In the genomic region with DNA sequence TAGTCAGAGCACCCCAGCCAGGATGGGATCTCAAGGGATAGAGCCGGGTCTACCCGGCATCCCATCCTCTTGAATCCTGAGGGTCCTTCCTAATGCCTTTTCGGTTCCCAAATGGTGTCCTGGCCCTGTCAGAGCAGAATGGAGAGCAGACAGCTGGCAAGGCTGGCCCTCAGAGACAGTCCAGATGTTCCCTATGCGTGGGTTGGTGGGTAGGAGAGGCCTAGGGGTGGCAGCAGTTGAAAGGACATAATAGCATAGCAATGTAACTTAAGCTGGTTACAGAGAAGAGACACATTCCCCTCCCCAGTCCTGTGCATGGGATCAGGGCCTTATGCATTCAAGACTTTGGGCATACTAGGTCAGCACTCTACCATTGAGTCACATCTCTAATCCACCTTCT, we compare ENCODE assay signal across 23 mouse cellular contexts. TPM values are rescaled to one million over a fixed set of nuclear protein-coding genes. Genes with fewer than 3 reads are reported as not detected.
DNase-seq lines count a peak whose midpoint lies in the region; ATAC-seq lines count a peak whose summit lies in the region.
"Had no signal": no experiment of that assay in that cellular context is flagged by ENCODE, and none has a peak within 500 bp of the region (broad histone marks: within the 10 kb centered on the region; RNA-seq: fewer than 3 reads in every experiment).

No protein-coding gene starts in this region.

- H3K4me3 ChIP-seq in heart, embryonic 10.5 days = no peak overlapping the region
- H3K4me3 ChIP-seq in heart, embryonic 11.5 days (ENCODE audit: low read depth, low read length) = no peak overlapping the region
- H3K4me3 ChIP-seq in kidney, embryonic 14.5 days (ENCODE audit: low read length) = no peak overlapping the region
- no peak overlapping the region for H3K4me3 ChIP-seq in hindbrain, embryonic 13.5 days
- H3K4me3 ChIP-seq in hindbrain, embryonic 16.5 days (ENCODE audit: low read length) = no peak overlapping the region
- H3K4me3 ChIP-seq: forebrain, embryonic 15.5 days; liver, embryonic 15.5 days; lung, embryonic 15.5 days had no signal

- H3K9me3 ChIP-seq in heart, embryonic 10.5 days = no peaks in the 10 kb centered on the region
- H3K9me3 ChIP-seq in heart, embryonic 11.5 days (replicated peaks; ENCODE audit: control insufficient read depth, low read length) = no peaks in the 10 kb centered on the region
- no peaks in the 10 kb centered on the region for H3K9me3 ChIP-seq in kidney, embryonic 14.5 days (ENCODE audit: control insufficient read depth, low read length)
- no peaks in the 10 kb centered on the region for H3K9me3 ChIP-seq in hindbrain, embryonic 13.5 days
- H3K9me3 ChIP-seq in hindbrain, embryonic 16.5 days (ENCODE audit: control insufficient read depth, low read length) = no peaks in the 10 kb centered on the region
- H3K9me3 ChIP-seq: forebrain, embryonic 15.5 days; G1E; liver, embryonic 15.5 days; lung, embryonic 15.5 days had no signal

- ATAC-seq in heart, embryonic 11.5 days (replicated peaks; ENCODE audit: insufficient number of reproducible peaks, low FRiP score, low TSS enrichment) = no peak
- ATAC-seq in kidney, embryonic 14.5 days (ENCODE audit: low FRiP score, low TSS enrichment) = peak; percentile 34; the same call in 1 of the 2 replicates
- 0 out of 2 replicates have a peak, but pooled peaks have one; percentile 9 for ATAC-seq in hindbrain, embryonic 13.5 days (ENCODE audit: low FRiP score)
- ATAC-seq in hindbrain, embryonic 16.5 days = no peak
- ATAC-seq: Patski had no signal

- H3K36me3 ChIP-seq in heart, embryonic 10.5 days = peaks cover 43% of the 10 kb centered on the region
- H3K36me3 ChIP-seq in heart, embryonic 11.5 days (ENCODE audit: control insufficient read depth, insufficient read depth, low read length) = peaks cover 4% of the 10 kb centered on the region; the same call in 1 of the 2 replicates
- H3K36me3 ChIP-seq in kidney, embryonic 14.5 days (ENCODE audit: control insufficient read depth, insufficient read depth, low read length) = 0 out of 2 replicates have a peak, but pooled peaks cover 2% of the 10 kb centered on the region
- peaks cover 79% of the 10 kb centered on the region for H3K36me3 ChIP-seq in hindbrain, embryonic 13.5 days
- peaks cover 6% of the 10 kb centered on the region for H3K36me3 ChIP-seq in hindbrain, embryonic 16.5 days (ENCODE audit: control insufficient read depth, insufficient read depth, low read length)
- H3K36me3 ChIP-seq: G1E; liver, embryonic 15.5 days had no signal

- H3K4me2 ChIP-seq in heart, embryonic 11.5 days = no peak overlapping the region
- no peak overlapping the region for H3K4me2 ChIP-seq in kidney, embryonic 14.5 days (replicated peaks; ENCODE audit: low read depth, low read length)
- H3K4me2 ChIP-seq in hindbrain, embryonic 13.5 days = no peak overlapping the region
- H3K4me2 ChIP-seq in hindbrain, embryonic 16.5 days (ENCODE audit: low read length) = no peak overlapping the region
- H3K4me2 ChIP-seq: forebrain, embryonic 15.5 days; liver, embryonic 15.5 days; lung, embryonic 15.5 days had no signal

- H3K27ac ChIP-seq in heart, embryonic 10.5 days = 0 out of 2 replicates have a peak overlapping the region, but pooled peaks have one; percentile 48
- H3K27ac ChIP-seq in heart, embryonic 11.5 days (ENCODE audit: low read depth, low read length) = no peak overlapping the region
- H3K27ac ChIP-seq in kidney, embryonic 14.5 days (ENCODE audit: low read depth, low read length) = no peak overlapping the region
- H3K27ac ChIP-seq in hindbrain, embryonic 13.5 days = peak overlapping the region; percentile 44; the same call in 1 of the 2 replicates
- H3K27ac ChIP-seq in hindbrain, embryonic 16.5 days (ENCODE audit: low read depth, low read length) = no peak overlapping the region; the same call in 1 of the 2 replicates
- H3K27ac ChIP-seq: forebrain, embryonic 15.5 days; liver, embryonic 15.5 days; lung, embryonic 15.5 days had no signal

- no peaks in the 10 kb centered on the region for H3K27me3 ChIP-seq in heart, embryonic 10.5 days (ENCODE audit: insufficient read depth, poor library complexity, severe bottlenecking)
- no peaks in the 10 kb centered on the region for H3K27me3 ChIP-seq in heart, embryonic 11.5 days (ENCODE audit: control insufficient read depth, insufficient read depth, low read length)
- no peaks in the 10 kb centered on the region for H3K27me3 ChIP-seq in kidney, embryonic 14.5 days (ENCODE audit: control insufficient read depth, insufficient read depth, low read length)
- H3K27me3 ChIP-seq in hindbrain, embryonic 13.5 days = no peaks in the 10 kb centered on the region
- no peaks in the 10 kb centered on the region for H3K27me3 ChIP-seq in hindbrain, embryonic 16.5 days (replicated peaks; ENCODE audit: control insufficient read depth, insufficient read depth, low read length)
- H3K27me3 ChIP-seq: CH12.LX; forebrain, embryonic 15.5 days; liver, embryonic 15.5 days; lung, embryonic 15.5 days; Patski had no signal

- DNase-seq in heart, embryonic 10.5 days (ENCODE audit: low spot score) = no peak
- no peak for DNase-seq in kidney, adult 11 months
- no peak for DNase-seq in cerebellum, postnatal 14 days
- DNase-seq: adrenal gland, postnatal 36 days; B cell, adult 2 months; gastrocnemius, postnatal 14 days; heart, adult 11 months; heart, postnatal 10 days; kidney, adult 18-20 months; left cerebral cortex, postnatal 4 days; liver; lung, postnatal 4 days; right cerebral cortex, postnatal 14 days had no signal

- WGBS in heart, embryonic 10.5 days = 83% methylated on average over 4 of the region's 4 CpGs
- 78% methylated on average over 4 of the region's 4 CpGs for WGBS in heart, embryonic 11.5 days (ENCODE audit: insufficient replicate concordance)
- 62% methylated on average over 4 of the region's 4 CpGs for WGBS in kidney, embryonic 14.5 days
- WGBS in hindbrain, embryonic 13.5 days = 68% methylated on average over 4 of the region's 4 CpGs
- WGBS in hindbrain, embryonic 16.5 days = 76% methylated on average over 4 of the region's 4 CpGs

- H3K9ac ChIP-seq in heart, embryonic 11.5 days (ENCODE audit: low read depth, low read length) = no peak overlapping the region
- no peak overlapping the region for H3K9ac ChIP-seq in kidney, embryonic 14.5 days (ENCODE audit: low read depth, low read length)
- peak overlapping the region; percentile 24; the same call in 1 of the 2 replicates for H3K9ac ChIP-seq in hindbrain, embryonic 13.5 days
- peak overlapping the region; percentile 19; the same call in 1 of the 2 replicates for H3K9ac ChIP-seq in hindbrain, embryonic 16.5 days (ENCODE audit: low read depth, low read length)
- H3K9ac ChIP-seq: forebrain, embryonic 15.5 days; liver, embryonic 15.5 days; lung, embryonic 15.5 days had no signal

- H3K4me1 ChIP-seq in heart, embryonic 10.5 days = peaks cover 57% of the 10 kb centered on the region
- peaks cover 31% of the 10 kb centered on the region for H3K4me1 ChIP-seq in heart, embryonic 11.5 days (ENCODE audit: control insufficient read depth, insufficient read depth, low read length)
- H3K4me1 ChIP-seq in kidney, embryonic 14.5 days (ENCODE audit: control insufficient read depth, insufficient read depth, low read length) = peaks cover 10% of the 10 kb centered on the region; the same call in 1 of the 2 replicates
- H3K4me1 ChIP-seq in hindbrain, embryonic 13.5 days (replicated peaks) = peaks cover 47% of the 10 kb centered on the region
- peaks cover 12% of the 10 kb centered on the region for H3K4me1 ChIP-seq in hindbrain, embryonic 16.5 days (ENCODE audit: control insufficient read depth, insufficient read depth, low read depth, low read length)
- H3K4me1 ChIP-seq: liver, embryonic 15.5 days had no signal

RNA-seq across cellular contexts. Expression of a gene that starts 14.2 kb away (rescaled TPM):
- 24.2 and 31.6 TPM in 2 replicates for polyA plus RNA-seq in heart, embryonic 10.5 days (2016; fragmentation: Nextera tagmentation; extraction: Ambion mirVana)
- 20.0 and 20.8 TPM in 2 replicates for polyA plus RNA-seq in heart, embryonic 11.5 days (2014; fragmentation: Nextera tagmentation; extraction: Ambion mirVana)
- 12.1 and 15.4 TPM in 2 replicates for polyA plus RNA-seq in kidney, embryonic 14.5 days (2014; fragmentation: Nextera tagmentation; extraction: Ambion mirVana)
- 53.2 and 55.3 TPM in 2 replicates for polyA plus RNA-seq in hindbrain, embryonic 13.5 days (2015; fragmentation: Nextera tagmentation; extraction: Ambion mirVana)
- 36.9 and 43.8 TPM in 2 replicates for polyA plus RNA-seq in hindbrain, embryonic 16.5 days (2015; fragmentation: Nextera tagmentation; extraction: Ambion mirVana)

RNA-seq across cellular contexts. Expression of a gene that starts 42.3 kb away (rescaled TPM):
- polyA plus RNA-seq in heart, embryonic 10.5 days (2016; fragmentation: Nextera tagmentation; extraction: Ambion mirVana) = 1,580 and 1,787 TPM in 2 replicates
- polyA plus RNA-seq in heart, embryonic 11.5 days (2014; fragmentation: Nextera tagmentation; extraction: Ambion mirVana) = 442 and 580 TPM in 2 replicates
- 459 and 599 TPM in 2 replicates for polyA plus RNA-seq in kidney, embryonic 14.5 days (2014; fragmentation: Nextera tagmentation; extraction: Ambion mirVana)
- polyA plus RNA-seq in hindbrain, embryonic 13.5 days (2015; fragmentation: Nextera tagmentation; extraction: Ambion mirVana) = 394 and 407 TPM in 2 replicates
- polyA plus RNA-seq in hindbrain, embryonic 16.5 days (2015; fragmentation: Nextera tagmentation; extraction: Ambion mirVana) = 261 and 355 TPM in 2 replicates
- polyA plus RNA-seq: G1E had no signal

Comparison
In these comparisons a context has a peak if more than half of its experiments do, and no peak if none do; other contexts are left out.
1. H3K27ac ChIP-seq: peak in heart, embryonic 10.5 days (single experiment) and hindbrain, embryonic 13.5 days (single experiment); none in heart, embryonic 11.5 days (single experiment), kidney, embryonic 14.5 days (single experiment) and hindbrain, embryonic 16.5 days (single experiment).
2. ATAC-seq: peak in kidney, embryonic 14.5 days (single experiment) and hindbrain, embryonic 13.5 days (single experiment); none in heart, embryonic 11.5 days (single experiment) and hindbrain, embryonic 16.5 days (single experiment).
3. H3K9ac ChIP-seq: peak in hindbrain, embryonic 13.5 days (single experiment) and hindbrain, embryonic 16.5 days (single experiment); none in heart, embryonic 11.5 days (single experiment) and kidney, embryonic 14.5 days (single experiment).